Mouse (Mus musculus) urinary bladder, postnatal 10 days (tissue): ENCODE data around the gene Acot7.

ENCODE experiments used
- DNase-seq: peaks from one replicate; pipeline ENCODE4 v3.0.0; 2022; ENCODE audit warnings: low spot score

Gene Acot7

GRCm38 (mm10) chr4:152179946-152180660 is 2.2 kb downstream of the Acot7 start:
- DNase-seq = no peak

- no peak for DNase-seq
Observed at GRCm38 (mm10) chr4:152182205-152182604, 4.3 kb downstream of the Acot7 start.

- DNase-seq = no peak
Observed at GRCm38 (mm10) chr4:152184353-152185035, 6.6 kb downstream of the Acot7 start.

GRCm38 (mm10) chr4:152185137-152185509 is 7.2 kb downstream of the Acot7 start:
- no peak for DNase-seq

- no peak for DNase-seq
Observed at GRCm38 (mm10) chr4:152185510-152186204, 7.7 kb downstream of the Acot7 start.

- DNase-seq = no peak
Observed at GRCm38 (mm10) chr4:152186205-152187082, 8.5 kb downstream of the Acot7 start.

GRCm38 (mm10) chr4:152187142-152187541 is 9.2 kb downstream of the Acot7 start:
- DNase-seq = no peak

GRCm38 (mm10) chr4:152188651-152189050 is 10.7 kb downstream of the Acot7 start:
- no peak for DNase-seq

- no peak for DNase-seq
Observed at GRCm38 (mm10) chr4:152189071-152189470, 11.1 kb downstream of the Acot7 start.

- no peak for DNase-seq
Observed at GRCm38 (mm10) chr4:152189691-152190090, 11.8 kb downstream of the Acot7 start.

GRCm38 (mm10) chr4:152190096-152190653 is 12.2 kb downstream of the Acot7 start:
- no peak for DNase-seq

- DNase-seq = no peak
Observed at GRCm38 (mm10) chr4:152190701-152191100, 12.8 kb downstream of the Acot7 start.

- no peak for DNase-seq
Observed at GRCm38 (mm10) chr4:152192569-152192968, 14.6 kb downstream of the Acot7 start.

GRCm38 (mm10) chr4:152194476-152195175 is 16.7 kb downstream of the Acot7 start:
- no peak for DNase-seq

- DNase-seq = no peak
Observed at GRCm38 (mm10) chr4:152196276-152196675, 18.3 kb downstream of the Acot7 start.

- no peak for DNase-seq
Observed at GRCm38 (mm10) chr4:152197545-152197944, 19.6 kb downstream of the Acot7 start.

GRCm38 (mm10) chr4:152199617-152200016 is 21.7 kb downstream of the Acot7 start:
- no peak for DNase-seq

GRCm38 (mm10) chr4:152201492-152201891 is 23.6 kb downstream of the Acot7 start:
- DNase-seq = no peak

GRCm38 (mm10) chr4:152202418-152202817 is 24.5 kb downstream of the Acot7 start:
- DNase-seq = no peak

GRCm38 (mm10) chr4:152202905-152203304 is 25.0 kb downstream of the Acot7 start:
- DNase-seq = no peak

GRCm38 (mm10) chr4:152204663-152205062 is 26.7 kb downstream of the Acot7 start:
- no peak for DNase-seq
